Mouse (Mus musculus) C2C12 (cell line): ENCODE data around the gene Ass1.

Experiments
- CEBPB ChIP-seq: IDR thresholded peaks from one replicate; pipeline ENCODE4 v1.6.1; 2011; ENCODE audit warnings: low read depth, mild to moderate bottlenecking, control low read depth, moderate library complexity
- CTCF ChIP-seq: IDR thresholded peaks from one replicate; pipeline ENCODE4 v1.5.1; 2011; ENCODE audit not compliant: control insufficient read depth, insufficient read depth, insufficient read length
- FOSL1 ChIP-seq: IDR thresholded peaks from one replicate; pipeline ENCODE4 v1.8.0; 2011; ENCODE audit warnings: mild to moderate bottlenecking, low read length; ENCODE audit not compliant: poor library complexity, insufficient read depth, severe bottlenecking
- MAX ChIP-seq: IDR thresholded peaks from one replicate; pipeline ENCODE4 v1.6.1; 2011; ENCODE audit warnings: mild to moderate bottlenecking, control low read depth
- MYOD1 ChIP-seq: IDR thresholded peaks from one replicate; pipeline ENCODE4 v1.6.1; 2011; ENCODE audit warnings: low read depth; ENCODE audit not compliant: control insufficient read depth, insufficient read length
- MYOG ChIP-seq: IDR thresholded peaks from one replicate; pipeline ENCODE4 v1.6.1; 2011; ENCODE audit not compliant: control insufficient read depth, insufficient read length; ENCODE audit errors: extremely low read depth
- USF1 ChIP-seq: IDR thresholded peaks from one replicate; pipeline ENCODE4 v1.6.1; 2011; ENCODE audit warnings: low read depth, mild to moderate bottlenecking, control low read depth, moderate library complexity

DNA sequence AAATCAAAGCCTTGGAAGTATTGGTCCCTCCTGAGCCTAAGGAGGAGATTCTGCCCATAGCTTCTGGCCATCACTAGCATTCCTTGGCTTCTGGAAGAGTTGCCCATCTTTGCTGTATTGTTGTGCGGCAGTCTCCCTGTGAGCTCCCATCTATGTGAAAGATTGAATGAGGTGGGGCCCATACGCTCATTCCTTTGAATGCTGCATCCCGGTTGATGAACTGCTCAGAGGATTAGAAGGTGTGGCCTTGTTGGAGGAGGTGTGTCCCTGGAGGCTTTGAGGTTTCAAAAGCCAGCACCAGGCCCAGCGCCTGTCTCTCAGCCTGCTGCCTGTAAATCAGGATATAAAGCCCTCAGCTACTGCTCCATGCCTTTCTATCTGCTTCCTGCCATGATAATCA is 23.6 kb upstream of the Ass1 start:
- TF ChIP-seq CTCF (no peak), USF1 (no peak), MAX (no peak), MYOG (no peak), FOSL1 (no peak), CEBPB (no peak), MYOD1 (no peak)
